Mouse (Mus musculus) small intestine, adult 2 months (tissue): ENCODE measurements around the gene Hist2h3c2. TPM values are rescaled to one million over a fixed set of nuclear protein-coding genes. Genes with fewer than 3 reads are reported as not detected.
"Not testable (repeated sequence)": the region's sequence is repeated elsewhere in the genome, so short reads cannot be mapped to it uniquely, and the experiment has no call there.

ENCODE experiments used
- H3K27ac ChIP-seq: fragments of 200-500 bp; 2 replicates; pipeline ENCODE4 v1.5.1; 2012; ENCODE audit warnings: low read depth, low read length, control low read depth, inconsistent platforms; ENCODE audit not compliant: insufficient read depth
- H3K27me3 ChIP-seq: fragments of 200-500 bp; 2 replicates; pipeline ENCODE4 v1.6.1; 2012; ENCODE audit warnings: mild to moderate bottlenecking, moderate library complexity, low read length, inconsistent platforms; ENCODE audit not compliant: control insufficient read depth, insufficient read depth
- H3K36me3 ChIP-seq: fragments of 200-500 bp; 2 replicates; pipeline ENCODE4 v1.6.1; 2012; ENCODE audit warnings: mild to moderate bottlenecking, low read length, control low read depth, inconsistent platforms; ENCODE audit not compliant: control insufficient read depth, insufficient read depth
- H3K4me1 ChIP-seq: fragments of 200-500 bp; 2 replicates; pipeline ENCODE4 v1.6.1; 2012; ENCODE audit warnings: low read length, inconsistent platforms, mixed read lengths; ENCODE audit not compliant: control insufficient read depth, insufficient read depth, insufficient read length
- H3K4me3 ChIP-seq: fragments of 200-500 bp; 2 replicates; pipeline ENCODE4 v1.5.1; 2012; ENCODE audit warnings: low read depth, mild to moderate bottlenecking, control low read depth, inconsistent platforms, low read length, moderate library complexity
- CTCF ChIP-seq: fragments of 200-500 bp; IDR thresholded peaks from 2 replicates; pipeline ENCODE4 v1.5.1; 2012; ENCODE audit warnings: low read depth, mild to moderate bottlenecking, control low read depth, inconsistent platforms, low read length, moderate library complexity, mixed read lengths; ENCODE audit not compliant: insufficient replicate concordance, insufficient read length; ENCODE audit errors: extremely low read depth
- POLR2A ChIP-seq: fragments of 200-500 bp; IDR thresholded peaks from 2 replicates; pipeline ENCODE4 v1.6.1; 2012; ENCODE audit warnings: low read depth, mild to moderate bottlenecking, control low read depth, inconsistent platforms, low read length, moderate library complexity
- WGBS: fragments of 180-500 bp; shearing (Covaris S2); methylation state at CpG from one replicate; pipeline ENCODE4 v1.1.7; 2018; 5-methylcytosine and 5-hydroxymethylcytosine counted together
- polyA plus RNA-seq: library from polyadenylated mRNA; depleted of rRNA; stranded (reverse); fragments of >200 nt; gene quantifications from 2 replicates; pipeline ENCODE4 v1.2.3, GENCODE M21; 2012

Hist2h3c2 gene
- polyA plus RNA-seq, 1 experiment, result 109 TPM

DNA sequence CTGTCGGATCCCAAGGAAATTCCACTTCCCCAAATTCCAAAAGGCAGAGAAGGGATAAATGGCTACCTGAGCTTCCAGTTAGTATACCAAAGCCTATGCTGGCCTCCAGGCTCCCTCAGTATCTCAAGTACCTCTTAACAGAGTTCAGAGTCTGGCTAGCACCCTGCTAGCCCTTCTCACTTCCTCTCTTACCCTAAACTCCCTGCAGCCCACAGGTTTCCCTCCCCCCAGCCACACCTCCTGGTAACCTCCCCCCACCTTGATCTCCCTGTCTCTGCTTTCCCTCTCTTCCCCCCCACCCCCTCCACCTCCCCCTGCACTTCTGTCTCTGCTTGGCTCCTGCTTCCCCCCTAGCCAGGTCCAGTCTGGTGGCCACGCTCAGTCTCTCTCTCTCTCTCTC, 39.2 kb downstream of the Hist2h3c2 start:
- no peaks in the 10 kb centered on the region for H3K27me3 ChIP-seq
- peaks cover 3% of the 10 kb centered on the region; the same call in 1 of the 2 replicates for H3K4me1 ChIP-seq
- H3K36me3 ChIP-seq, result no peaks in the 10 kb centered on the region
- H3K4me3 ChIP-seq, result no peak overlapping the region
- TF ChIP-seq POLR2A (no peak), CTCF (no peak)
- WGBS, result 82% methylated on average over 2 of the region's 2 CpGs
- H3K27ac ChIP-seq, result no peak overlapping the region

- not testable (repeated sequence) for H3K36me3 ChIP-seq, H3K27ac ChIP-seq, H3K4me3 ChIP-seq, H3K4me1 ChIP-seq, H3K27me3 ChIP-seq
- WGBS, result 22% methylated on average over 8 of the region's 8 CpGs
These were observed 40.2 kb downstream of the Hist2h3c2 start for GRCm38 (mm10) chr3:96198601-96199251.

DNA sequence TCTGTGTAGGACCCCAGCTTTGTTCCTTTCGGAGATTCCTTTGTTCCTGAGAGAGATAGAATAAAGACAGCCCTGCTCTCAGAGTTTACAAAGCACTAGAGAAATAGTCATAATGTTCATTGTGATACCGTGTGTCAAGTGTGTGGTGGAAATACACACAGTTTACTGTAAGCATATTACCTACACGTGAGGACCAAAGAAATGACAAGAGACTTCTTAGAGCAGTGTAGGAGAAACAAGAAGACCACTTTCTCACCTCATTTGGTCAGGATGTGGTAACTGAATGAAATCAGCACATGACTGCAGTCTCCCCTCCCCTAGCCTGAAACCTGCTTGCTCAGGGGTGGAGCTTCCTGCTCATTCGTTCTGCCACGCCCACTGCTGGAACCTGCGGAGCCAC, 40.7 kb downstream of the Hist2h3c2 start:
- Histone ChIP-seq H3K36me3 (no peaks in the 10 kb centered on the region), H3K27ac (peak overlapping the region; percentile 21), H3K27me3 (no peaks in the 10 kb centered on the region), H3K4me1 (peaks cover 3% of the 10 kb centered on the region; the same call in 1 of the 2 replicates), H3K4me3 (peak overlapping the region; percentile 49)
- WGBS, result under 1% methylated on average over 6 of the region's 6 CpGs
- no peak for TF ChIP-seq CTCF
- no peak for TF ChIP-seq POLR2A

GRCm38 (mm10) chr3:96197129-96197749, 41.7 kb downstream of the Hist2h3c2 start:
- peak overlapping the region; percentile 89 for H3K27ac ChIP-seq
- H3K4me1 ChIP-seq, result peaks cover 3% of the 10 kb centered on the region; the same call in 1 of the 2 replicates
- under 1% methylated on average over 50 of the region's 50 CpGs for WGBS
- peak; percentile 83 for TF ChIP-seq POLR2A
- TF ChIP-seq CTCF, result no peak
- H3K4me3 ChIP-seq, result peak overlapping the region; percentile 78
- no peaks in the 10 kb centered on the region for H3K27me3 ChIP-seq
- no peaks in the 10 kb centered on the region for H3K36me3 ChIP-seq

- 15% methylated on average over 27 of the region's 27 CpGs for WGBS
- TF ChIP-seq CTCF, result no peak
- no peak for TF ChIP-seq POLR2A
- Histone ChIP-seq H3K4me1 (peaks cover 3% of the 10 kb centered on the region; the same call in 1 of the 2 replicates), H3K36me3 (no peaks in the 10 kb centered on the region), H3K27me3 (no peaks in the 10 kb centered on the region), H3K4me3 (peak overlapping the region; percentile 78), H3K27ac (peak overlapping the region; percentile 89)
These were observed 42.3 kb downstream of the Hist2h3c2 start for GRCm38 (mm10) chr3:96196437-96197128.

GRCm38 (mm10) chr3:96195616-96196313, 43.2 kb downstream of the Hist2h3c2 start:
- H3K27me3 ChIP-seq, result no peaks in the 10 kb centered on the region
- H3K27ac ChIP-seq, result no peak overlapping the region
- TF ChIP-seq CTCF (no peak), POLR2A (no peak)
- no peaks in the 10 kb centered on the region for H3K36me3 ChIP-seq
- H3K4me3 ChIP-seq, result no peak overlapping the region
- 91% methylated on average over 11 of the region's 11 CpGs for WGBS
- H3K4me1 ChIP-seq, result peaks cover 3% of the 10 kb centered on the region; the same call in 1 of the 2 replicates

GRCm38 (mm10) chr3:96194966-96195365, 44.0 kb downstream of the Hist2h3c2 start:
- WGBS, result 78% methylated on average over 10 of the region's 10 CpGs
- Histone ChIP-seq H3K4me1 (peaks cover 3% of the 10 kb centered on the region; the same call in 1 of the 2 replicates), H3K4me3 (no peak overlapping the region), H3K27me3 (no peaks in the 10 kb centered on the region), H3K36me3 (no peaks in the 10 kb centered on the region), H3K27ac (no peak overlapping the region)
- TF ChIP-seq POLR2A (no peak), CTCF (no peak)
